Mouse (Mus musculus): ENCODE measurements around the gene Slc44a1. TPM values are rescaled to one million over a fixed set of nuclear protein-coding genes. Genes with fewer than 3 reads are reported as not detected.

Gene Slc44a1
- total and polyA plus RNA-seq, 2 experiments: 16.3 to 32.9 TPM

- DNase-seq (ENCODE audit: extremely low read depth, low read depth, low spot score): peak; percentile 50
- WGBS: 17% methylated on average over 1 of the region's 1 CpGs
- H3K4me1 ChIP-seq (ENCODE audit: control insufficient read depth, insufficient read depth, low read length): peaks cover 5% of the 10 kb centered on the region; the same call in 1 of the 2 replicates
- H3K4me3 ChIP-seq (ENCODE audit: insufficient read depth, low read depth, low read length): no peak overlapping the region
- no peaks in the 10 kb centered on the region for H3K27me3 ChIP-seq (ENCODE audit: control insufficient read depth, insufficient read depth, low read length)
- no peak overlapping the region for H3K27ac ChIP-seq (replicated peaks; ENCODE audit: insufficient read depth, low read depth, low read length)
- H3K9ac ChIP-seq (ENCODE audit: low read depth, low read length): no peak overlapping the region
- H3K79me2 ChIP-seq (ENCODE audit: control insufficient read depth, insufficient read depth, low read length): no peaks in the 10 kb centered on the region
- no peak for TF ChIP-seq POLR2A (IDR thresholded peaks at IDR 0.05; ENCODE audit: extremely low read depth, insufficient read depth, low read length)
- TF ChIP-seq CTCF (IDR thresholded peaks at IDR 0.05; ENCODE audit: low read depth, low read length): no peak
- H3K36me3 ChIP-seq (ENCODE audit: control insufficient read depth, insufficient read depth, low read length): no peaks in the 10 kb centered on the region
These were observed 40.8 kb upstream of the Slc44a1 start for GRCm38 (mm10) chr4:53399428-53399827.

GRCm38 (mm10) chr4:53403386-53403785 lies 36.8 kb upstream of the Slc44a1 start:
- H3K36me3 ChIP-seq (ENCODE audit: control insufficient read depth, insufficient read depth, low read length): no peaks in the 10 kb centered on the region
- no peaks in the 10 kb centered on the region for H3K4me1 ChIP-seq (ENCODE audit: control insufficient read depth, insufficient read depth, low read length)
- no peak overlapping the region for H3K4me3 ChIP-seq (ENCODE audit: insufficient read depth, low read depth, low read length)
- no peaks in the 10 kb centered on the region for H3K27me3 ChIP-seq (ENCODE audit: control insufficient read depth, insufficient read depth, low read length)
- TF ChIP-seq CTCF (IDR thresholded peaks at IDR 0.05; ENCODE audit: low read depth, low read length) (no peak), POLR2A (IDR thresholded peaks at IDR 0.05; ENCODE audit: extremely low read depth, insufficient read depth, low read length) (no peak)
- no peak overlapping the region for H3K9ac ChIP-seq (ENCODE audit: low read depth, low read length)
- 95% methylated on average over 12 of the region's 12 CpGs for WGBS
- H3K79me2 ChIP-seq (ENCODE audit: control insufficient read depth, insufficient read depth, low read length): no peaks in the 10 kb centered on the region
- H3K27ac ChIP-seq (replicated peaks; ENCODE audit: insufficient read depth, low read depth, low read length): no peak overlapping the region
- DNase-seq (ENCODE audit: extremely low read depth, low read depth, low spot score): no peak

- Histone ChIP-seq H3K27me3 (ENCODE audit: control insufficient read depth, insufficient read depth, low read length) (no peaks in the 10 kb centered on the region), H3K79me2 (ENCODE audit: control insufficient read depth, insufficient read depth, low read length) (no peaks in the 10 kb centered on the region), H3K36me3 (ENCODE audit: control insufficient read depth, insufficient read depth, low read length) (no peaks in the 10 kb centered on the region), H3K9ac (ENCODE audit: low read depth, low read length) (no peak overlapping the region), H3K4me3 (ENCODE audit: insufficient read depth, low read depth, low read length) (no peak overlapping the region), H3K27ac (replicated peaks; ENCODE audit: insufficient read depth, low read depth, low read length) (no peak overlapping the region), H3K4me1 (ENCODE audit: control insufficient read depth, insufficient read depth, low read length) (no peaks in the 10 kb centered on the region)
- no peak for DNase-seq (ENCODE audit: extremely low read depth, low read depth, low spot score)
- TF ChIP-seq CTCF (IDR thresholded peaks at IDR 0.05; ENCODE audit: low read depth, low read length) (no peak), POLR2A (IDR thresholded peaks at IDR 0.05; ENCODE audit: extremely low read depth, insufficient read depth, low read length) (no peak)
- WGBS: 95% methylated on average over 6 of the region's 6 CpGs
These were observed 35.7 kb upstream of the Slc44a1 start for GRCm38 (mm10) chr4:53404431-53404925.

- no peak for DNase-seq (ENCODE audit: extremely low read depth, low read depth, low spot score)
- Histone ChIP-seq H3K9ac (ENCODE audit: low read depth, low read length) (no peak overlapping the region), H3K27me3 (ENCODE audit: control insufficient read depth, insufficient read depth, low read length) (no peaks in the 10 kb centered on the region), H3K79me2 (ENCODE audit: control insufficient read depth, insufficient read depth, low read length) (no peaks in the 10 kb centered on the region), H3K27ac (replicated peaks; ENCODE audit: insufficient read depth, low read depth, low read length) (no peak overlapping the region), H3K36me3 (ENCODE audit: control insufficient read depth, insufficient read depth, low read length) (no peaks in the 10 kb centered on the region), H3K4me3 (ENCODE audit: insufficient read depth, low read depth, low read length) (no peak overlapping the region), H3K4me1 (ENCODE audit: control insufficient read depth, insufficient read depth, low read length) (0 out of 2 replicates have a peak, but pooled peaks cover 3% of the 10 kb centered on the region)
- TF ChIP-seq CTCF (IDR thresholded peaks at IDR 0.05; ENCODE audit: low read depth, low read length) (no peak), POLR2A (IDR thresholded peaks at IDR 0.05; ENCODE audit: extremely low read depth, insufficient read depth, low read length) (no peak)
These were observed 33.3 kb upstream of the Slc44a1 start for GRCm38 (mm10) chr4:53406866-53407265.

- Histone ChIP-seq H3K9ac (ENCODE audit: low read depth, low read length) (no peak overlapping the region), H3K27me3 (ENCODE audit: control insufficient read depth, insufficient read depth, low read length) (no peaks in the 10 kb centered on the region), H3K4me3 (ENCODE audit: insufficient read depth, low read depth, low read length) (no peak overlapping the region), H3K36me3 (ENCODE audit: control insufficient read depth, insufficient read depth, low read length) (no peaks in the 10 kb centered on the region), H3K4me1 (ENCODE audit: control insufficient read depth, insufficient read depth, low read length) (peaks cover 5% of the 10 kb centered on the region; the same call in 1 of the 2 replicates), H3K27ac (replicated peaks; ENCODE audit: insufficient read depth, low read depth, low read length) (no peak overlapping the region), H3K79me2 (ENCODE audit: control insufficient read depth, insufficient read depth, low read length) (no peaks in the 10 kb centered on the region)
- WGBS: 90% methylated on average over 8 of the region's 8 CpGs
- no peak for DNase-seq (ENCODE audit: extremely low read depth, low read depth, low spot score)
- no peak for TF ChIP-seq POLR2A (IDR thresholded peaks at IDR 0.05; ENCODE audit: extremely low read depth, insufficient read depth, low read length)
- no peak for TF ChIP-seq CTCF (IDR thresholded peaks at IDR 0.05; ENCODE audit: low read depth, low read length)
These were observed 31.4 kb upstream of the Slc44a1 start for GRCm38 (mm10) chr4:53408821-53409220.

GRCm38 (mm10) chr4:53409526-53410085 lies 30.6 kb upstream of the Slc44a1 start:
- no peaks in the 10 kb centered on the region for H3K79me2 ChIP-seq (ENCODE audit: control insufficient read depth, insufficient read depth, low read length)
- H3K36me3 ChIP-seq (ENCODE audit: control insufficient read depth, insufficient read depth, low read length): no peaks in the 10 kb centered on the region
- no peaks in the 10 kb centered on the region for H3K27me3 ChIP-seq (ENCODE audit: control insufficient read depth, insufficient read depth, low read length)
- TF ChIP-seq POLR2A (IDR thresholded peaks at IDR 0.05; ENCODE audit: extremely low read depth, insufficient read depth, low read length) (no peak), CTCF (IDR thresholded peaks at IDR 0.05; ENCODE audit: low read depth, low read length) (no peak)
- peaks cover 8% of the 10 kb centered on the region; the same call in 1 of the 2 replicates for H3K4me1 ChIP-seq (ENCODE audit: control insufficient read depth, insufficient read depth, low read length)
- H3K9ac ChIP-seq (ENCODE audit: low read depth, low read length): no peak overlapping the region
- no peak overlapping the region for H3K4me3 ChIP-seq (ENCODE audit: insufficient read depth, low read depth, low read length)
- H3K27ac ChIP-seq (replicated peaks; ENCODE audit: insufficient read depth, low read depth, low read length): no peak overlapping the region
- no peak for DNase-seq (ENCODE audit: extremely low read depth, low read depth, low spot score)
- 75% methylated on average over 5 of the region's 5 CpGs for WGBS
